Mouse (Mus musculus) forebrain, embryonic 10.5 days (tissue): Measurements from ENCODE around the gene 1700037H04Rik. TPM values are rescaled to one million over a fixed set of nuclear protein-coding genes. Genes with fewer than 3 reads are reported as not detected.
A peak's percentile ranks its signal among the peaks of the same experiment; 100 is the strongest.

Source experiments
- DNase-seq: peaks from one replicate; pipeline ENCODE4 v3.0.0-alpha.2; 2017; ENCODE audit warnings: low spot score; ENCODE audit errors: extremely low spot score
- H3K27ac ChIP-seq: fragments of 300-500 bp; sonication (generic); 2 replicates; pipeline ENCODE4 v1.5.1; 2016; ENCODE audit warnings: mild to moderate bottlenecking
- H3K27me3 ChIP-seq: fragments of 300-500 bp; sonication (generic); 2 replicates; pipeline ENCODE4 v1.6.1; 2016; ENCODE audit warnings: mild to moderate bottlenecking; ENCODE audit not compliant: poor library complexity, severe bottlenecking
- H3K36me3 ChIP-seq: fragments of 300-500 bp; sonication (generic); replicated peaks from 2 replicates; pipeline ENCODE4 v1.6.1; 2016; ENCODE audit warnings: mild to moderate bottlenecking, moderate library complexity
- H3K4me1 ChIP-seq: fragments of 300-500 bp; sonication (generic); 2 replicates; pipeline ENCODE4 v1.6.1; 2016
- H3K4me3 ChIP-seq: fragments of 300-500 bp; sonication (generic); 2 replicates; pipeline ENCODE4 v1.5.1; 2016; ENCODE audit warnings: mild to moderate bottlenecking, moderate library complexity
- H3K9me3 ChIP-seq: fragments of 300-500 bp; sonication (generic); 2 replicates; pipeline ENCODE4 v1.6.1; 2016; ENCODE audit warnings: mild to moderate bottlenecking, moderate library complexity
- WGBS: fragments of 180-500 bp; shearing (Covaris S2); methylation state at CpG from one replicate; pipeline ENCODE4 v1.1.7; 2016; 5-methylcytosine and 5-hydroxymethylcytosine counted together
- polyA plus RNA-seq: library from polyadenylated mRNA; unstranded; fragments of >200 nt; fragmentation: Nextera tagmentation; extraction: Ambion mirVana; gene quantifications from 2 replicates; pipeline ENCODE4 v1.2.1, GENCODE M21; 2016

The 1700037H04Rik gene
- polyA plus RNA-seq, 1 experiment from 2014 or later = 128 TPM

- WGBS = 78% methylated on average over 5 of the region's 5 CpGs
- H3K4me3 ChIP-seq = no peak overlapping the region
- H3K9me3 ChIP-seq = no peaks in the 10 kb centered on the region
- peaks cover 47% of the 10 kb centered on the region for H3K4me1 ChIP-seq
- DNase-seq = no peak
- H3K27me3 ChIP-seq = no peaks in the 10 kb centered on the region
- H3K36me3 ChIP-seq = peaks cover 47% of the 10 kb centered on the region
- H3K27ac ChIP-seq = 0 out of 2 replicates have a peak overlapping the region, but pooled peaks have one; percentile 41
Observed at GRCm38 (mm10) chr2:131139886-131140532, 19.9 kb downstream of the 1700037H04Rik start.

GRCm38 (mm10) chr2:131139287-131139686, 20.6 kb downstream of the 1700037H04Rik start:
- Histone ChIP-seq H3K27ac (no peak overlapping the region), H3K4me3 (no peak overlapping the region), H3K9me3 (no peaks in the 10 kb centered on the region), H3K27me3 (no peaks in the 10 kb centered on the region), H3K4me1 (peaks cover 53% of the 10 kb centered on the region), H3K36me3 (peaks cover 40% of the 10 kb centered on the region)
- DNase-seq = no peak
- 94% methylated on average over 5 of the region's 5 CpGs for WGBS

DNA sequence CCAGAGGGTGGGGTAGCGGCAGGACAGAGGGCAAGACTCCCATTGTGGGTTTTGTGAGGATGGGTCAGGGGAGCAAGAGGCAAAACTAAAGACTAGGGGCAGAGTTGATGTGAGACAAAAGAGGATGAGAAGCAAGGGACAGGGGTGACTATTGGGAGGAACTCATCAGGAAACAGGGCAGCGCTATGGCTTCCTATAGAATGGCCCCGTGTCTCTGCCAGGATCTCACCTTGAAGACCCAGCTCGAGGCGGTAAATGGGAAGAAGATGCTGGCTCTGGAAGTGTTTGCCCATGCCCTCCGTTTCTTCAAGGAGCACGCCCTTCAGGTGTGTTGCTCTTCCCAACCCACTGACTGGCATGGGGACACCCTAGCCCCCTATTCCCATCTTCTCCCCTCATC, 21.1 kb downstream of the 1700037H04Rik start:
- Histone ChIP-seq H3K27ac (no peak overlapping the region), H3K4me3 (no peak overlapping the region), H3K27me3 (no peaks in the 10 kb centered on the region), H3K9me3 (no peaks in the 10 kb centered on the region), H3K4me1 (peaks cover 58% of the 10 kb centered on the region), H3K36me3 (peaks cover 36% of the 10 kb centered on the region)
- DNase-seq = no peak
- 96% methylated on average over 7 of the region's 7 CpGs for WGBS

- no peak overlapping the region for H3K27ac ChIP-seq
- peaks cover 31% of the 10 kb centered on the region for H3K36me3 ChIP-seq
- no peaks in the 10 kb centered on the region for H3K27me3 ChIP-seq
- H3K4me3 ChIP-seq = no peak overlapping the region
- no peak for DNase-seq
- no peaks in the 10 kb centered on the region for H3K9me3 ChIP-seq
- WGBS = 88% methylated on average over 4 of the region's 4 CpGs
- H3K4me1 ChIP-seq = peaks cover 57% of the 10 kb centered on the region
Observed at GRCm38 (mm10) chr2:131138296-131138695, 21.6 kb downstream of the 1700037H04Rik start.

DNA sequence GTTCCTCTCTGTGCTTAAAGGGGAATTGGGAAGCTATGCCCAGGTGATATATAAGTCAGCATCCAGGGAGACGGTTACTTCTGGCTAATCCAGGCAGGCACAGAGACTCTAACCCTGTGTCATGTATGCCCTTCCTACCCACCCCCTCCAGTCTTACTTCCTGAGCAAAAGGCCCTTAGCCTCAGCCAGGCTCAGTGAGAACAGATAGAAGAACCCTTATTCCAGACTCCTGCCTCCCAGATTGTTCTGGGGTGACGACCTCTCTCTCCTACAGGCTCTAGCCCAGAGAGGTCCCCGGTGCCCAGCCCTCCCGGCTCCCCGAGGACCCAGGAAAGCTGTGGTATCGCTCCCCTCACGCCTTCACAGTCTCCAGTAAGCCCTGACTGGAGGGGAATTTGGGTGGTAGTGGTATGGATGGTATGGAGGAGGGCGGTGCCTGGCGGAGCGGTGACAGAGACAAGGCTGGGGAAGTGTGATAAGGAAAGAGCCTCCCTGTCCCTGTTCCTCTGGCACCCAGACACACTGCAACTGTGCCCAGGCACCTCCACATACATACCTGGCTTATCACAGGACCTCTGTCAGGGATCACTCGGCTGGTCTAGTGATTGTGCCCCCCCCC, 24.3 kb downstream of the 1700037H04Rik start:
- no peak overlapping the region for H3K4me3 ChIP-seq
- WGBS = 73% methylated on average over 11 of the region's 11 CpGs
- H3K36me3 ChIP-seq = peaks cover 23% of the 10 kb centered on the region; the same call in 1 of the 2 replicates
- H3K4me1 ChIP-seq = peaks cover 39% of the 10 kb centered on the region
- H3K9me3 ChIP-seq = no peaks in the 10 kb centered on the region
- H3K27me3 ChIP-seq = no peaks in the 10 kb centered on the region
- peak overlapping the region; percentile 66 for H3K27ac ChIP-seq
- DNase-seq = no peak

DNA sequence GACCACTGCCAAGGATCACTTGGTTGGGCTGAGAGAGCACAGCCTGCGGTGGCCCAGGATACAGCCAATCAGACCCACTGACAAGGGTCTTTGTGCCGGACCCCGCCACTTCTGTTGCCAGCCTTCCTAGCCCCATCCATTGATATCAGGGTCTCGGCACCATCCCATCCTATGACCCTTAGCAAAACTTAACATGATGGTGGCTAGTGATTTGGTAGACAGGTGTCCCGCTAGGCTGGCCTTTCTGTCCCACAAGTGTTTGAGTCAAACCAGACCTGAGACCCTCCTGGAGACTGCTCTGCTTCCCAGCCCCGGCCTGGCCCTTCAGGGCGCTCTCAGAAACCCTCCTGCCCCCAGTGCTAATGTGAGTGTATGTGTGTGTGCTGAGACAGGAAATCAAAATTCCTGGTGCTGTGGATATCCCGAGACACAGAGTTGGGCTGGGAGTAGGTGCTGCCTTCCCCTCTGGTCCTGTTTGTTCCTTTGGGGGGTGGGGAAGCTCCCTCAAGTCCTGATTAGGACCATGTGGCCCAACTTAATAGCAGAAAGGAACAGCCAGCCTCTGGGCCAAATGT, 25.0 kb downstream of the 1700037H04Rik start:
- WGBS = 79% methylated on average over 8 of the region's 8 CpGs
- Histone ChIP-seq H3K27me3 (no peaks in the 10 kb centered on the region), H3K9me3 (no peaks in the 10 kb centered on the region), H3K4me3 (no peak overlapping the region), H3K36me3 (peaks cover 23% of the 10 kb centered on the region; the same call in 1 of the 2 replicates), H3K4me1 (peaks cover 33% of the 10 kb centered on the region), H3K27ac (peak overlapping the region; percentile 66)
- DNase-seq = no peak

- H3K36me3 ChIP-seq = peaks cover 20% of the 10 kb centered on the region; the same call in 1 of the 2 replicates
Observed at GRCm38 (mm10) chr2:131134381-131134780, 25.5 kb downstream of the 1700037H04Rik start.

GRCm38 (mm10) chr2:131132930-131133547, 26.8 kb downstream of the 1700037H04Rik start, which contains the start of gene Gm11037:
TSS of gene Gm11037 (plus strand) at chr2:131133497.
- WGBS = 89% methylated on average over 9 of the region's 9 CpGs
- Histone ChIP-seq H3K4me1 (peaks cover 41% of the 10 kb centered on the region), H3K9me3 (no peaks in the 10 kb centered on the region), H3K4me3 (no peak within 1 kb of the TSS), H3K36me3 (peaks cover 9% of the 10 kb centered on the region; the same call in 1 of the 2 replicates), H3K27ac (no peak within 1 kb of the TSS), H3K27me3 (0 out of 2 replicates have a peak, but pooled peaks cover 6% of the 10 kb centered on the region)
- DNase-seq = no peak

More at GRCm38 (mm10) chr2:131134381-131134780, 25.5 kb downstream of the 1700037H04Rik start:
- no peaks in the 10 kb centered on the region for H3K27me3 ChIP-seq
- no peaks in the 10 kb centered on the region for H3K9me3 ChIP-seq
- H3K4me3 ChIP-seq = no peak overlapping the region
- WGBS = 55% methylated on average over 1 of the region's 1 CpGs
- H3K4me1 ChIP-seq = peaks cover 36% of the 10 kb centered on the region
- no peak for DNase-seq
- peak overlapping the region; percentile 8; the same call in 1 of the 2 replicates for H3K27ac ChIP-seq

DNA sequence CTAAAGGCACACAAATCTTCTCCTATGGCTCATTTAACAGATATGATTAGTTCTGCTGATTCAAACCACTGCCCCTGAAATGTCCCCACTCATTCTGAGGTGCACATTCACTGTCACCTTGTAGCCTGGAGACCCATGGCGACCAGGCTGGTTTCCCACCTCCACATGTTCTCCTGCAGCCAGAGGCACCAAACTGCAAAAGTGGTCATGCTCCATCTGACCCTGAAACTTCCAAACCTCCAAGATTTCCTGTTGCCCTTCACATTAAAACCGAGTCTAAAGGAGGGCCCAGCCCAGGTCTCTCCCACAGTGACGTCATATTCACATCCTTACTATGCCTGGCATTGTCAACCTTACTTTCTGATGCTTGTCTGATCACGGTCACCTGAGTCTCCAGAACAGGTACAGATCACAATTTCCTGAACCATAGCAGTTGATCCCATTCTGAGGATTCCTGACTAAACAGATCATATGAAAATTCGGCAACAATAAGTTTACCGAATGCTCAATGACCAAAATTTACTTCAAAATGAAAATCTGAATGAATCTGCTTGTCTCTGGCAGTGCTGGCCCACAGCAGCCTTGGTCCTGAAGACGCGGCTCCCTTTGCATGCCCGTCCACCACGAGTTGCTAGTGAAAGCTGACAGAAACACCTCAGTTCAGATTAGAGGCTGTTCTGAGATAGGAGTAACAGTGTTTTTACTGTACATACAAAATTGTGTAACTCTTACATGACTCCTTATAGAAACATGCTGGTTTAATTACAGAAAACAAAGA, 27.6 kb downstream of the 1700037H04Rik start:
- no peak overlapping the region for H3K27ac ChIP-seq
- 0 out of 2 replicates have a peak, but pooled peaks cover 3% of the 10 kb centered on the region for H3K36me3 ChIP-seq
- 88% methylated on average over 10 of the region's 10 CpGs for WGBS
- DNase-seq = no peak
- no peaks in the 10 kb centered on the region for H3K9me3 ChIP-seq
- 0 out of 2 replicates have a peak, but pooled peaks cover 7% of the 10 kb centered on the region for H3K27me3 ChIP-seq
- H3K4me1 ChIP-seq = peaks cover 44% of the 10 kb centered on the region
- no peak overlapping the region for H3K4me3 ChIP-seq

DNA sequence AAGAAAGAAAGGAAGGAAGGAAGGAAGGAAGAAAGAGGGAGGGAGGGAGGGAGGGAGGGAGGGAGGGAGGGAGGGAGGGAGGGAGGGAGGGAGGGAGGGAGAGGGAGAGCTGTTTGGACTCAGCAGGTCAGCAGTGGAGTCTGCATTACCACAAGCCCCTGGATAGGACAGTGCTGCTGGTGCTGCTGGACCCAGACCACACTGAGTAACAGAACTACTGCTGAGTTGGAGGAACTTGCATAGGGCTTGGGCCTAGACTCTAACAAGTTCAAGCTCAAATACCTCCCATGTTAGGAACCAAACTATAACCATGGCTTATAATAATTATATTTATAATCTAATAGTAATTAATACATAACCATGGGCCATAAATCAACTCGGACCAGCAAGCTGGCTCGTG, 29.0 kb downstream of the 1700037H04Rik start:
- H3K9me3 ChIP-seq = no peaks in the 10 kb centered on the region

DNA sequence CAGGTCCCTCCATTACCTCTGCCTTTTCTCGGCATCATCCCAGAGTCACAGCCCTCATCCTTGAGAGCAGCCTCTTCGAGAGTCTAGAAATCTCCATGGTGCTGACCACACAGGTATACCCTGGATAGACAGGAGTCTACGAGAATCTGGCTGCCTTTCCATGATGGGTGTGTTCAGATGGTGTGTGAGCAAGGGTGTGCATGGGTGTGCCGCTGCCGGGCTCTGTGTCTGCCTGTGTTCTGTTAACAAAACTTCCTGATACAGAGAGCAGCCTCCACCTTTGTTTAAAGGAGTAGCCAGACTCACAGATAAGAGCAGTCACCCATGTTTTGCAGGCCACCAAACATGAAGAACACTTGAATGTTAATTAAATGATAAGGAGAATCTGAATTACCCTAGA, 30.0 kb downstream of the 1700037H04Rik start:
- Histone ChIP-seq H3K27me3 (peaks cover 28% of the 10 kb centered on the region), H3K27ac (no peak overlapping the region), H3K4me1 (peaks cover 46% of the 10 kb centered on the region), H3K4me3 (no peak overlapping the region), H3K9me3 (no peaks in the 10 kb centered on the region), H3K36me3 (0 out of 2 replicates have a peak, but pooled peaks cover 3% of the 10 kb centered on the region)
- no peak for DNase-seq
- 80% methylated on average over 5 of the region's 5 CpGs for WGBS

More for the DNA sequence above, 29.0 kb downstream of the 1700037H04Rik start:
- WGBS = 86% methylated on average over 2 of the region's 2 CpGs
- DNase-seq = no peak
- no peak overlapping the region for H3K4me3 ChIP-seq
- H3K36me3 ChIP-seq = 0 out of 2 replicates have a peak, but pooled peaks cover 3% of the 10 kb centered on the region
- H3K27me3 ChIP-seq = peaks cover 18% of the 10 kb centered on the region
- peaks cover 51% of the 10 kb centered on the region for H3K4me1 ChIP-seq
- H3K27ac ChIP-seq = no peak overlapping the region
